8 mouse cellular contexts compared by ENCODE assay signal in the genomic region with DNA sequence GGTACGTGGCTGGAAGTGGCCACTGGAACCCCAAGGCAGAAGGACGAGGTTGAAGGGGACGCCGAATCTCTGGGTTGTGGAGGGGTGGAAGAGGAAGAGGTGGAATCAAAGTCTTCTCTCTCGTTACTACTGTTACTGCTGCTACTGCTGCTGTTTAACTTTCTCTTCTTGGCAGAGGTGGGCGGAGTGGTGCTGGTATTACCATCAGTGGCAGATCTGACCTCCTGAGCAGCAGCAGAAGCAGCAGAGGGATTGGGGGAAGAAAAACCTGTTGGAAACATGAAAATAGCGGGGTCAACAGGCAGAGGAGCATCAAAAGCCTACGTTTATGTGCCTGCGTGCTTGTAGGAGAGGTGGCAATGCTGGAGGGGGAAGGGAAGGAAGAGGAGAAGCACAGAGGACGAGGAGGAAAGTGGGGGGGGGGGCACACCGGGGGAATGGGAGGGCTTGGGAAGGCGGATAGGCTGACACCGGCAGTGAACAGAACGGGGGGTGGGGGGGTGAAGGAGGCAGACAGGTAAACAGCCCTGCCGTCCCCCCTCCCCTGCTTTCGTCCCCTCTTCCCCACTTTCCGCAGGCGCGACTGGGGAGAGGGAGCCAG. TPM values are rescaled to one million over a fixed set of nuclear protein-coding genes. Genes with fewer than 3 reads are reported as not detected.
DNase-seq lines count a peak whose midpoint lies in the region; ATAC-seq lines count a peak whose summit lies in the region.

No protein-coding gene starts in this region.

- no peak for ATAC-seq in heart, embryonic 11.5 days (replicated peaks; ENCODE audit: insufficient number of reproducible peaks, low FRiP score, low TSS enrichment)
- ATAC-seq in kidney, embryonic 15.5 days (replicated peaks; ENCODE audit: low FRiP score): no peak
- ATAC-seq in liver, embryonic 11.5 days (replicated peaks; ENCODE audit: low FRiP score): no peak; the same call in none of the 2 replicates
- ATAC-seq in monocyte, adult 5-6 weeks (replicated peaks; ENCODE audit: insufficient number of reproducible peaks, low FRiP score, low TSS enrichment, poor library complexity, severe bottlenecking): peak; percentile 54

- peak overlapping the region; percentile 94 for H3K27ac ChIP-seq in embryonic facial prominence, embryonic 10.5 days (replicated peaks)
- H3K27ac ChIP-seq in heart, embryonic 11.5 days (ENCODE audit: low read depth, low read length): peak overlapping the region; percentile 93
- peak overlapping the region; percentile 98 for H3K27ac ChIP-seq in kidney, embryonic 15.5 days
- peak overlapping the region; percentile 91 for H3K27ac ChIP-seq in liver, embryonic 11.5 days (ENCODE audit: low read depth, low read length)

- DNase-seq in ovary, postnatal 36 days (ENCODE audit: low spot score): peak; percentile 7
- DNase-seq in ovary, adult 18-20 months (ENCODE audit: low spot score): no peak
- DNase-seq in embryonic facial prominence, embryonic 10.5 days (ENCODE audit: low spot score): no peak
- DNase-seq in liver, embryonic 11.5 days (ENCODE audit: low spot score): peak; percentile 38
- DNase-seq in thymus, postnatal 10 days (ENCODE audit: low spot score in 2 of 2): peak; percentile 3 to 4

- H3K4me1 ChIP-seq in embryonic facial prominence, embryonic 10.5 days: no peaks in the 10 kb centered on the region
- H3K4me1 ChIP-seq in heart, embryonic 11.5 days (ENCODE audit: control insufficient read depth, insufficient read depth, low read length): no peaks in the 10 kb centered on the region
- H3K4me1 ChIP-seq in kidney, embryonic 15.5 days: 0 out of 2 replicates have a peak, but pooled peaks cover 2% of the 10 kb centered on the region
- no peaks in the 10 kb centered on the region for H3K4me1 ChIP-seq in liver, embryonic 11.5 days (replicated peaks; ENCODE audit: control insufficient read depth, insufficient read depth, low read length)

- peak overlapping the region; percentile 65 for H3K4me3 ChIP-seq in embryonic facial prominence, embryonic 10.5 days
- peak overlapping the region; percentile 58 for H3K4me3 ChIP-seq in heart, embryonic 11.5 days (ENCODE audit: low read depth, low read length)
- peak overlapping the region; percentile 55 for H3K4me3 ChIP-seq in kidney, embryonic 15.5 days (replicated peaks)
- H3K4me3 ChIP-seq in liver, embryonic 11.5 days (ENCODE audit: low read depth, low read length): peak overlapping the region; percentile 66

- WGBS in embryonic facial prominence, embryonic 10.5 days: 15% methylated on average over 19 of the region's 19 CpGs
- WGBS in heart, embryonic 11.5 days (ENCODE audit: insufficient replicate concordance): 20% methylated on average over 10 of the region's 19 CpGs
- whole genome bisulfite sequencing in kidney, embryonic 15.5 days: 25% methylated on average over 12 of the region's 19 CpGs
- WGBS in liver, embryonic 11.5 days: 11% methylated on average over 13 of the region's 19 CpGs

- H3K9ac ChIP-seq in heart, embryonic 11.5 days (ENCODE audit: low read depth, low read length): peak overlapping the region; percentile 76
- peak overlapping the region; percentile 59 for H3K9ac ChIP-seq in kidney, embryonic 15.5 days
- peak overlapping the region; percentile 74 for H3K9ac ChIP-seq in liver, embryonic 11.5 days (ENCODE audit: low read depth, low read length)

- no peaks in the 10 kb centered on the region for H3K27me3 ChIP-seq in embryonic facial prominence, embryonic 10.5 days (replicated peaks; ENCODE audit: low read depth, poor library complexity, severe bottlenecking)
- H3K27me3 ChIP-seq in heart, embryonic 11.5 days (ENCODE audit: control insufficient read depth, insufficient read depth, low read length): no peaks in the 10 kb centered on the region
- no peaks in the 10 kb centered on the region for H3K27me3 ChIP-seq in kidney, embryonic 15.5 days
- no peaks in the 10 kb centered on the region for H3K27me3 ChIP-seq in liver, embryonic 11.5 days (replicated peaks; ENCODE audit: control insufficient read depth, insufficient read depth, low read length)

- H3K9me3 ChIP-seq in embryonic facial prominence, embryonic 10.5 days: no peaks in the 10 kb centered on the region; the same call in 1 of the 2 replicates
- no peaks in the 10 kb centered on the region for H3K9me3 ChIP-seq in heart, embryonic 11.5 days (replicated peaks; ENCODE audit: control insufficient read depth, low read length)
- no peaks in the 10 kb centered on the region for H3K9me3 ChIP-seq in kidney, embryonic 15.5 days (replicated peaks)
- H3K9me3 ChIP-seq in liver, embryonic 11.5 days (ENCODE audit: control insufficient read depth, low read length): no peaks in the 10 kb centered on the region

- H3K4me2 ChIP-seq in heart, embryonic 11.5 days: peak overlapping the region; percentile 71
- H3K4me2 ChIP-seq in kidney, embryonic 15.5 days: peak overlapping the region; percentile 63
- H3K4me2 ChIP-seq in liver, embryonic 11.5 days: peak overlapping the region; percentile 80

- H3K36me3 ChIP-seq in embryonic facial prominence, embryonic 10.5 days (replicated peaks): peaks cover 23% of the 10 kb centered on the region
- no peaks in the 10 kb centered on the region for H3K36me3 ChIP-seq in heart, embryonic 11.5 days (ENCODE audit: control insufficient read depth, insufficient read depth, low read length)
- H3K36me3 ChIP-seq in kidney, embryonic 15.5 days: peaks cover 21% of the 10 kb centered on the region
- H3K36me3 ChIP-seq in liver, embryonic 11.5 days (ENCODE audit: control insufficient read depth, insufficient read depth, low read length): peaks cover 2% of the 10 kb centered on the region; the same call in 1 of the 2 replicates

RNA-seq across cellular contexts. Expression of a gene that starts 12.0 kb away (rescaled TPM):
- 48.3 and 50.1 TPM in 2 replicates for polyA plus RNA-seq in embryonic facial prominence, embryonic 10.5 days (2016; fragmentation: Nextera tagmentation; extraction: Ambion mirVana)
- 31.7 and 37.2 TPM in 2 replicates for polyA plus RNA-seq in heart, embryonic 11.5 days (2014; fragmentation: Nextera tagmentation; extraction: Ambion mirVana)
- 31.5 and 32.4 TPM in 2 replicates for polyA plus RNA-seq in kidney, embryonic 15.5 days (2015; fragmentation: Nextera tagmentation; extraction: Ambion mirVana)
- polyA plus RNA-seq in liver, embryonic 11.5 days (2014; fragmentation: Nextera tagmentation; extraction: Ambion mirVana): 39.6 and 45.6 TPM in 2 replicates
- 24.5 to 36.9 TPM (median 33.7 TPM) in 3 replicates for total RNA-seq in monocyte, adult 5-6 weeks (2017)

RNA-seq across cellular contexts. Expression of a gene that starts 36.3 kb away (rescaled TPM):
- 69.3 and 74.1 TPM in 2 replicates for polyA plus RNA-seq in embryonic facial prominence, embryonic 10.5 days (2016; fragmentation: Nextera tagmentation; extraction: Ambion mirVana)
- polyA plus RNA-seq in heart, embryonic 11.5 days (2014; fragmentation: Nextera tagmentation; extraction: Ambion mirVana): 51.2 and 56.5 TPM in 2 replicates
- polyA plus RNA-seq in kidney, embryonic 15.5 days (2015; fragmentation: Nextera tagmentation; extraction: Ambion mirVana): 84.3 and 91.2 TPM in 2 replicates
- polyA plus RNA-seq in liver, embryonic 11.5 days (2014; fragmentation: Nextera tagmentation; extraction: Ambion mirVana): 84.6 and 86.6 TPM in 2 replicates
- 38.2 to 46.4 TPM (median 40.0 TPM) in 3 replicates for total RNA-seq in monocyte, adult 5-6 weeks (2017)

Comparison
In these comparisons a context has a peak if more than half of its experiments do, and no peak if none do; other contexts are left out.
1. DNase-seq: peak in ovary, postnatal 36 days (single experiment), liver, embryonic 11.5 days (single experiment) and thymus, postnatal 10 days (2 of 2); none in ovary, adult 18-20 months (single experiment) and embryonic facial prominence, embryonic 10.5 days (single experiment).
2. Peak in every context shown above with its lines, with median percentiles within 50 percentile points of each other: H3K27ac ChIP-seq, H3K4me3 ChIP-seq, H3K4me2 ChIP-seq and H3K9ac ChIP-seq.